Mouse (Mus musculus) gastrocnemius, postnatal 4 days (tissue): ENCODE measurements around the gene Col23a1. TPM values are rescaled to one million over a fixed set of nuclear protein-coding genes. Genes with fewer than 3 reads are reported as not detected.

Source experiments
- DNase-seq, 2 experiments: peaks; one replicate each; pipeline ENCODE4 v3.0.0; 2021 to 2022; ENCODE audit warnings: low spot score in 2 of 2, mixed read lengths in 2 of 2
- total RNA-seq, 2 experiments: library from RNA; stranded (reverse); gene quantifications; 2 replicates each; pipeline ENCODE4 v1.2.3; 2021

The Col23a1 gene
- total RNA-seq, 2 experiments from 2014 or later: 25.0 to 34.6 TPM

DNA sequence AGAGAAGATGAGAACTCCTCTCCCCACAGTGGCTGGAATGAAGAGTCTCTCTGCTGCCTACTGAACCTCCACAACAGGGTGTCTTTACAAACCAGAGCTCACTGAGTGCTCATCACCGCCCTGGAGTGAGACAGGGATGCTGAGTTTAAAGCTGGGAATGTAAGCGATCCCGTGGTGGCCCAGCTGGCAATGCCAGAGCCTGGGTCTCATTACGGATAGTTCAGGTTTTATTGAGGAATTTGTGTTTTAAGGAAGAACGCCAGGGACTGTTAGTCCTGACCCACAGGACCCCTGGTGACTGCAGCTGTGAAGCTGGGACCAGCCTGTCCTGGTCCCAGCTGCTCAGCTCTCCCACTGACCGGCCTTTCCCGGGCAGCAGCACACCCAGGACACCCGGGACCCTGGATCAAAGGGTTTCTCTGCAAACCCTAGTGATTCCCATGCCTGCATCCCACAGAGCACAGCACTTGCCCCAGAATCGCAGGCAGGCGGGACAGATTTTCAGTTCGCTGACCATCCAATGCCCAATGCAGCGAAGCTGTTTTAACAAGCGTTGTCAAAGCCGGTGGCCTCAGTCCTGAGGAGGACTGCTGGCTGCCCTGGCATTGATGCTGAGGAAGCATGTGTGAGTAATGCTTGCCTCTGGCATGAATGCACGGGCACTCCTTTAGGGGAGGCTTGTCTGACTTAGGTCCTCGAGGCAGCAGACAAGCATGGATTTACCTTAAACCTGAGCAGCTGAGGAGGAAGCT, 139.9 kb downstream of the Col23a1 start:
- DNase-seq: no peak

DNA sequence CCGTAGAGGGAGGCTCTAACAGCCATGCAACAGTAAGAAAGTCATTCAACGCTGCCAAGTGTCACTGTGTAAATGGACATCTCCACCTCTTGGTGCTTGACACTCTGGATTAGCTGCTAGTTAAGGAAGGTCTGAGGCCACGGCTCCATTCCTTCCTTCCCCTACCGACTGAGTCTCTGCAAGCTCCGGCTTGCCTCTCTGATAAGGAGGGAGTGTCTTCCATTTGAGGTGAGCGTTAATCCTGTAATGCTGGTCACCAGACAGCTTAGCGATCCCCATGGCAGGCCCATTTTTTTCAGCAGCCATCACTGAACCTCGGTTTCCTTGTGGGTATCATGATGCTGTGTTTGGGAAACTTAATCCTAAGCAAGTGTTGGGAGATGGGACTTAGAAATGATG, 140.5 kb downstream of the Col23a1 start:
- no peak for DNase-seq

- DNase-seq: no peak
These were observed 141.6 kb downstream of the Col23a1 start for GRCm38 (mm10) chr11:51431287-51431686.

DNA sequence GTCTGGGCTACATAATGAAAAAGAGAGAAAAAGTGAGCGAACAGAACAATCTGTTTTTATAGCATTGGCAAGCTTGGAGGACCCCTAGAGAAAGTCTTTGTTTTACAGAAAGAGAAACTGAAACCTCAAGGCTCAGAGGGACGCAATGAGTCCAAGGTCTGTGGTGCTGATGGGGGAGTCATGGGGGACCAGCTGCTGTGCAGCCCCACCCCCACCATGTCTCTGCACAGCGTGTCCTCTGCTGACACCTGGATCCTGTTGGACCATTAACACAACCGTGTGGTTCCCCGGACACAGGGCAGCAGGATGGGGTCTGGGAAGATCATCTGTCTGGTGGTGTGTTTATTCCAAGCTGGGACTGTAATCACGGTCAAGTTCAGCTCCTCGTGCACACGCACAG, 142.2 kb downstream of the Col23a1 start:
- no peak for DNase-seq

- DNase-seq: no peak
These were observed 152.3 kb downstream of the Col23a1 start for GRCm38 (mm10) chr11:51442006-51442405.

GRCm38 (mm10) chr11:51442599-51442998, 152.9 kb downstream of the Col23a1 start:
- DNase-seq: no peak

- no peak for DNase-seq
These were observed 154.1 kb downstream of the Col23a1 start for GRCm38 (mm10) chr11:51443818-51444217.

DNA sequence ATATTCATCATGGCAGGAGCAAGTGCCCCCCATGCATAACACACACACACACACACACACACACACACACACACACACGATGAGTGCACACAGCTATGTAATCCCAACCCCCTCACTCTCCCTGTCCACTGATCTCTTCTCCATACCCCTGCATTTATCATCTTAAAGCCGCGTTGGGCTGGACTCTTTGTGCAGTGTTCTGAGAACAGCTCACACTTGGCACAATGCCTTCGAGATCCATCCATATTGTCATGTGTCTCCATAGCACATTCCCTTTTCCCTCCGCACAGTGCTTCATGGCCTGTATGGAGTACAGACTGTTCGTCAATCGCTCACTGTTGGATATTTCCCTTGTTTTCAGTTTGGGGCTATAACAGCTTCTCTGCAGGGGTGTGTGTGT, 154.9 kb downstream of the Col23a1 start:
- DNase-seq: no peak

DNA sequence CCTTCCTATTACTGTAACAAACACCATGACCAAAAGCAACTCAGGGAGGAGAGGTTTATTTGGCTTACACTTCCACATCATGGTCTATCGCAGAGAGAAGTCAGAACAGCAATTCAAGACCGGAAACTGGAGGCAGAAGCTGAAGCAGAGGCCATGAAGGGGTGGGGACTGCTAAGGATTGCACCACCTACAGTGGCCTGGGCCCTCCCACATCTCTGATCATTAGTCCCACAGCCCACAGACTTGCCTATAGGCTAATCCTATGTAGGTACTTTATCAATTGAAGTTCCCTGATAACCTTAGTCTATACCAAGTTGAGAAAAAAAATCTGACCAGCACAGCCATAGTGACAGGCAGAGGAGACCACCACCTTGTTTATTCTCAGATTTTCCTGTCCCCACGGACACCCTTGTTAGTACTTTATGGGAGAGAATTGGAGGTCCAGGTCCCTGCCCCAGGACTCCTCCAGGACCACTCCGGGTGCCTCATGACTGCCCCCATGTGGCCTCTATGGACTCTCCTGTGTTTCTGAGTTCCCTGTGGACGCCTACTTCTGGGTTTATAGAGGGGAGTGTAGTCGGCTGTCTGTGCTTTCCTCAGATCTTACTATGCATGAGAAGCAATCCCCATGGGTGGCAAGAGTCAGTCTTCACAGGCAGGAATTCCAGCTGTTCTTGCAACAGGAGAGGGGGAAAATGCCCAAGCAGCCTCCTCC, 157.1 kb downstream of the Col23a1 start:
- DNase-seq: peak in 1 of 2 experiments; percentile 56

DNA sequence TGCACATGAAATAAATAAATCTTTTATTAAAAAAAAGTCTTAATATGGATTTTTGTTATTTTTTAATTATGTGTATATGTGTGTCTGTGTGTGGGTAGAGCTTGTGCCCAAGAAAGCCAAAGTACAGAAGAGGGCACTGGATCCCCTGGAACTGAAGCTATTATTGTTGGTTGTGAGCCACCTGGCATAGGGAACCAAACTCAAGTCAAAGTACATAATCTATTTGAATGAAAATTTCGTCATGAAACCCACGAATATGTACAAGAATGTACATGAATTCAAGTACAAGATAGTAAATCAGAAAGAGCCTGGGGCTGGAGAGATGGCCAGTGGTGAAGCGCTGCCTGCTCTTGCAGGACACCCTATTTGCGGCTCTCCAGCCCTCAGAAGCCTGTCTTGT, 158.5 kb downstream of the Col23a1 start:
- no peak for DNase-seq

DNA sequence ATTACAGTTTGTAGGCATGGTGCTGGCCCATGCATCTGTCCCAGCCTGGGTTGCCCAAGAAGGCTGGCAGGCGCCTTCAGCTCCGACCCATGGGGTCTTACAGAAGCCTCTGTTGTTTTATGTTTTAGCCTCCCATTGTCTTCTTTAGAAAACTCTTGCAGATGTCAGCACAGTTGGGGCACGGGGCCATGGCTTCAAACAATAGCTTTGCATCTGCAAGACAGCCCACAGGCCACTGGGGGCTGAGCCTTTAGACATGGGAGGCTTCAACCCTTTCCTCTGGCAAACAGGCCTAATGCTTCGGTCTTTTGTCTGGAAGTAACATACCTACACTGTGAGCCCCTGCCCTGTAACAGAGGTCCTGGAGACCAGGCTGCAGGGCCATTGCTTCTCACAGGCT, 159.0 kb downstream of the Col23a1 start:
- DNase-seq: no peak

GRCm38 (mm10) chr11:51449881-51450280, 160.2 kb downstream of the Col23a1 start:
- no peak for DNase-seq

GRCm38 (mm10) chr11:51451281-51451680, 161.6 kb downstream of the Col23a1 start:
- DNase-seq: no peak

DNA sequence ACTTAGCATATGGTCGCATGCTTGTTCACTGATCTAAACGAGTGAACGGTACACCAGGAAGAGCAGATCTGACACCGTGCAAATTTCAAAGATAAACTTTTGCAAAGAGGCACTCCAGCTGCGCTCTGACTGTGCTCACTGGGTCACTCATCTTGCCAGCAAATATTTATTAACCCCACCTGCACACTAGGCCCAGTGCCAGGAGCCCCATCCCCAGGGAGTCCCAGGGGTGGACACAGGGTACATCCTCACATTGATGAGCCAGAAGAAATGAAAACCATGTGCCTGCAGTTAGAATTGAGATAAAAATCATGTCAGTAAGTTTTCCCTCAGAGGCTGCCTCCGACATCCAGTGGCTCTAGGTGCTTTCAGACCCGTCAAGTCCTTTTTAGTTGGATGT, 162.2 kb downstream of the Col23a1 start:
- DNase-seq: no peak

DNA sequence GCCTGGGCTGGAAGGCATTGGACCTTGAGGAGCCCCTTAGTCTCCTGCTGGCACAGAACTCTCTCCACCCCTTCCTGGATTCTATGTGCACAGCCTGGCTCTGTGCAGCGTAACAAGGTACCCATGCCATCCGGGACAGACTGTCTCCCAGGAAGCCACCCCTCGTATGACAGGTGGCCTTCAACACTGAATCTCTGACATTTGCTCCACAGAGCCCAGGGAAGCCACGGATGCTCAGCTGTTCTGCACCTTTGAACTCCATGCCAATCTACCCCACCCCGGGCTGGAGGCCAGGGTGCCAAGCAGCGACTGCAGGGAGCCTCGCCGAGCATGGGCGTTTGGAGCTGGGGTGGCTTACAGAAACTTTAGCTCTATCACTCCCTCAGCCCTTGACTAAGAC, 164.0 kb downstream of the Col23a1 start:
- DNase-seq: no peak

- no peak for DNase-seq
These were observed 165.8 kb downstream of the Col23a1 start for GRCm38 (mm10) chr11:51455501-51455900.

DNA sequence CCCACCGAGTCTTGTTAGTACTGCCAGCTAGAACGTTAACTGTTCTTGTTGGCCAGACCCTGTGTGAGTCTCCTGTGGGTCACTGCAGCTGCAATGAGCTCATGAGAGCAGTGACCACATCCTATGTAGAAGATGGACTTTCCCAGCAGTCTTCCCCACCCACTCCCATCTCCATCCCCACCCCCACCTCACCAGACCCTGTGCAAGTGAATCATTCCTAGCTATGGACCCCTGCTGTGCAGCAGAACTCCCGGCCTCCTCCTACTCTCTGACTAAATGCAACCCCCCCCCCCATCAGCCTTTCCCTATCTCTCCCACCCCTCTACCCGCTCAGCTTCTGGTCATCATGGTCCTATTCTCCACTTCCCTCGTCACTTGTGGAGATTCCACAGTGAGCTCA, 167.9 kb downstream of the Col23a1 start:
- DNase-seq: no peak

GRCm38 (mm10) chr11:51458649-51459048, 168.9 kb downstream of the Col23a1 start:
- DNase-seq: no peak

- DNase-seq: no peak
These were observed 169.9 kb downstream of the Col23a1 start for GRCm38 (mm10) chr11:51459569-51460043.

- DNase-seq: no peak
These were observed 179.0 kb downstream of the Col23a1 start for GRCm38 (mm10) chr11:51468737-51469136.

GRCm38 (mm10) chr11:51469341-51469831, 179.7 kb downstream of the Col23a1 start:
- DNase-seq: peak in 1 of 2 experiments; percentile 37

DNA sequence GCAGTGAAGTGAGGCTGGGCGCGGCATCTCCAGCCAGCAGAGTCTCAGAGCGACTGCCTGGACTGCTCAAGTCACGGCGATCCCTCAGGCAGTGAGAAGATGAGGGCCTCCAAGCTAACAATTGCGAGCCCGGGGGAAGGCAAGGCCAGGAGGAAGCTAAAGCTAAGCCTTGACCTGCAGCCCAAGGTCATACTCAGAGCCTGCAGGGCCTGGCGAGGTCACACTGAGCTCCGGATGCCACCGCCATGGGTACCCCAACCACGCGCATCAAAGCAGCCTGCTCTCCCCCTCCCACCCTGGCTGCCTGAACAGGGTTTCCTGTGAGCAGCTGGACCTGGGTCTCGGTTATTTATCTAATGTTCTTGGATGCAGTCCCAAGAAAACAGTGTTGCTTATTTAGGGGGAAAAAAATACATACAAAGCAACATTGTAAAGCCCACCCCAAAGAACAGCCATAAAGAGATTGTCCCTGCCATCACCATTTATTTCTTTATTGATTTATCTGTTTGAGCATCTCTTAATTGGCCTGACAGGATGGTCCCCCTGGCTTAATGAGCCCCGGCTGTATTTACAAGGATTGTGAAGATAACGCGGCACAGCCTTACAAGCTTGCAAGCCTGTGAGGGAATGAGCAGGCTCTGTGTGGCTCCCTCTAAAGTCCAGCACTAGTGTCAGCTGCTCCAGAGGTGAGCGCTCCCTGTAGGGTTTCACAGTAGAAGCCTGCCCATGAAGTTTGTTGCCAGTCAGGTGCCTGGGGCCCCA, 180.8 kb downstream of the Col23a1 start:
- DNase-seq: no peak
